Mouse (Mus musculus) ES-Bruce4 (cell line): Measurements from ENCODE around the gene Cyp2d10. TPM values are rescaled to one million over a fixed set of nuclear protein-coding genes. Genes with fewer than 3 reads are reported as not detected.

Experiments
- H3K27ac ChIP-seq: 2 replicates; pipeline ENCODE4 v1.5.1; 2012; ENCODE audit warnings: low read length, inconsistent platforms; ENCODE audit not compliant: insufficient read depth
- H3K27me3 ChIP-seq: 2 replicates; pipeline ENCODE4 v1.6.1; 2012; ENCODE audit warnings: mild to moderate bottlenecking, low read length, inconsistent platforms; ENCODE audit not compliant: control insufficient read depth, poor library complexity, insufficient read depth, severe bottlenecking
- H3K36me3 ChIP-seq: 2 replicates; pipeline ENCODE4 v1.6.1; 2012; ENCODE audit warnings: inconsistent platforms, mild to moderate bottlenecking, low read length, moderate library complexity; ENCODE audit not compliant: control insufficient read depth, poor library complexity, insufficient read depth, severe bottlenecking
- H3K4me1 ChIP-seq: one replicate; pipeline ENCODE4 v1.8.1; 2011; ENCODE audit warnings: low read length; ENCODE audit not compliant: control insufficient read depth, insufficient read depth
- H3K4me3 ChIP-seq: 2 replicates; pipeline ENCODE4 v1.5.1; 2011; ENCODE audit warnings: low read depth, mild to moderate bottlenecking, low read length
- H3K9ac ChIP-seq: 2 replicates; pipeline ENCODE4 v1.6.1; 2012; ENCODE audit warnings: low read depth, mild to moderate bottlenecking, inconsistent platforms; ENCODE audit not compliant: poor library complexity, severe bottlenecking
- H3K9me3 ChIP-seq: replicated peaks from 2 replicates; pipeline ENCODE4 v1.6.1; 2012; ENCODE audit warnings: mild to moderate bottlenecking, low read length, inconsistent platforms; ENCODE audit not compliant: control insufficient read depth, poor library complexity, insufficient read depth, severe bottlenecking
- CTCF ChIP-seq: IDR thresholded peaks from one replicate; pipeline ENCODE4 v1.8.1; 2011; ENCODE audit warnings: low read depth, low read length
- EP300 ChIP-seq: IDR thresholded peaks from 2 replicates; pipeline ENCODE4 v1.6.1; 2011; ENCODE audit warnings: low read depth, low read length; ENCODE audit not compliant: insufficient read depth
- POLR2A ChIP-seq: IDR thresholded peaks from one replicate; pipeline ENCODE4 v1.8.1; 2011; ENCODE audit warnings: low read length; ENCODE audit not compliant: insufficient read depth
- polyA plus RNA-seq: library from polyadenylated mRNA; stranded (reverse); fragments of >200 nt; gene quantifications from 2 replicates; pipeline ENCODE4 v1.2.4, GENCODE M21; 2011; ENCODE audit warnings: low read depth; ENCODE audit not compliant: missing spikeins, insufficient read depth, insufficient read length

The Cyp2d10 gene
- polyA plus RNA-seq, 1 experiment, result not detected

GRCm38 (mm10) chr15:82437975-82438617, 31.1 kb upstream of the Cyp2d10 start:
- Histone ChIP-seq H3K9me3 (no peaks in the 10 kb centered on the region), H3K27ac (no peak overlapping the region), H3K27me3 (no peaks in the 10 kb centered on the region), H3K36me3 (no peaks in the 10 kb centered on the region), H3K4me3 (no peak overlapping the region), H3K9ac (no peak overlapping the region), H3K4me1 (no peaks in the 10 kb centered on the region)
- TF ChIP-seq CTCF (no peak), POLR2A (no peak), EP300 (no peak)

DNA sequence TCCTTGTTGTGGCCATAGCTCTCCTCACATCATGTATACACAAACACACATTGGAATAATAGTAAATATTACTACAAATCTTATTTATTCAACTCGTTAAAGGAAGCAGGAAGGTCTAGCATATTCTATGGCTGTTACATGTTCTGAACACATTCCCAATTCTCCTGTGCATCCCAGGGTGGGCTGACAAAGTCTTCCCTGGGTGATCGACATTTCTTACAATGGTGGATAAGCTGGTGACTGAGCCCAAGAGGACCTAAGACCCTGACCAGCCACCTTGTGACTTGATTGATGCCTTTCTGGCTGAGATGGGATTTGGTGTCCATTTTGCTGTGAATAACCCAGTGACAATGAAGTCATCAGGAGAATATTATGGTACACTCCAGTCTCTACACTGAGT, 28.6 kb upstream of the Cyp2d10 start:
- no peak overlapping the region for H3K9ac ChIP-seq
- H3K27ac ChIP-seq, result no peak overlapping the region
- peaks cover 7% of the 10 kb centered on the region; the same call in 1 of the 2 replicates for H3K9me3 ChIP-seq
- no peaks in the 10 kb centered on the region for H3K4me1 ChIP-seq
- no peaks in the 10 kb centered on the region for H3K27me3 ChIP-seq
- no peak overlapping the region for H3K4me3 ChIP-seq
- TF ChIP-seq EP300, result no peak
- no peak for TF ChIP-seq POLR2A
- no peak for TF ChIP-seq CTCF
- no peaks in the 10 kb centered on the region for H3K36me3 ChIP-seq

GRCm38 (mm10) chr15:82435011-82435410, 28.0 kb upstream of the Cyp2d10 start:
- no peak overlapping the region for H3K27ac ChIP-seq
- H3K36me3 ChIP-seq, result no peaks in the 10 kb centered on the region
- H3K4me1 ChIP-seq, result no peaks in the 10 kb centered on the region
- peaks cover 10% of the 10 kb centered on the region; the same call in 1 of the 2 replicates for H3K9me3 ChIP-seq
- H3K9ac ChIP-seq, result no peak overlapping the region
- H3K4me3 ChIP-seq, result no peak overlapping the region
- no peak for TF ChIP-seq EP300
- no peak for TF ChIP-seq CTCF
- no peak for TF ChIP-seq POLR2A
- no peaks in the 10 kb centered on the region for H3K27me3 ChIP-seq

DNA sequence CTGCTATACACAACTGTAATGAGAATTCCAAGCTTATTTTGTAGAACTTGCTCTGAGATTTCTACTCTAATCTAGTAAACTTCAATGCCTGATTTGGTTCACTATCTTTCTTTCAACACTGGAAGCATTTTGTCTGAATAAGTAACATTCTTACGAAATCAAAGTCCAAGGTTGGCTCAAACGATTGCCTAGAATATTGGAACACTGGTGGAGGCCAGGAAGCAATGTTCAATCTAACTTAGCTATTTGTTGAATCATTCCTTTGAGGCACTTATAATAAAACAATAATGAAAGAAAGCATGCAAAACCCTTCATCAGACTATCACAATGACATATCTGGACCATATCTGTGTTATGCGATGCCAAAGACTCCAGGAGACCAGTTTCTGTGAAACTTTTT, 27.5 kb upstream of the Cyp2d10 start:
- TF ChIP-seq POLR2A (no peak), EP300 (no peak), CTCF (no peak)
- peaks cover 10% of the 10 kb centered on the region for H3K9me3 ChIP-seq
- no peak overlapping the region for H3K9ac ChIP-seq
- no peaks in the 10 kb centered on the region for H3K36me3 ChIP-seq
- no peak overlapping the region for H3K27ac ChIP-seq
- H3K27me3 ChIP-seq, result no peaks in the 10 kb centered on the region
- H3K4me3 ChIP-seq, result no peak overlapping the region
- H3K4me1 ChIP-seq, result no peaks in the 10 kb centered on the region

GRCm38 (mm10) chr15:82433621-82434020, 26.6 kb upstream of the Cyp2d10 start:
- no peak for TF ChIP-seq POLR2A
- no peak for TF ChIP-seq CTCF
- no peak for TF ChIP-seq EP300
- no peak overlapping the region for H3K9ac ChIP-seq
- H3K27ac ChIP-seq, result no peak overlapping the region
- no peaks in the 10 kb centered on the region for H3K36me3 ChIP-seq
- no peak overlapping the region for H3K4me3 ChIP-seq
- no peaks in the 10 kb centered on the region for H3K27me3 ChIP-seq
- no peaks in the 10 kb centered on the region for H3K4me1 ChIP-seq
- peaks cover 10% of the 10 kb centered on the region for H3K9me3 ChIP-seq

GRCm38 (mm10) chr15:82433137-82433536, 26.1 kb upstream of the Cyp2d10 start, which contains the start of gene Cyp2d9:
Gene Cyp2d9, plus strand, starts transcription at chr15:82433437.
- H3K27me3 ChIP-seq, result no peaks in the 10 kb centered on the region
- no peak within 1 kb of the TSS for H3K27ac ChIP-seq
- H3K4me1 ChIP-seq, result no peaks in the 10 kb centered on the region
- H3K9ac ChIP-seq, result no peak within 1 kb of the TSS
- no peak for TF ChIP-seq CTCF
- H3K4me3 ChIP-seq, result no peak within 1 kb of the TSS
- no peaks in the 10 kb centered on the region for H3K36me3 ChIP-seq
- peaks cover 10% of the 10 kb centered on the region for H3K9me3 ChIP-seq
